Mouse (Mus musculus): ENCODE data around the gene Map3k1. TPM values are rescaled to one million over a fixed set of nuclear protein-coding genes. Genes with fewer than 3 reads are reported as not detected.

Map3k1 gene
- polyA plus RNA-seq, 1 experiment from 2014 or later: 23.6 TPM

DNA sequence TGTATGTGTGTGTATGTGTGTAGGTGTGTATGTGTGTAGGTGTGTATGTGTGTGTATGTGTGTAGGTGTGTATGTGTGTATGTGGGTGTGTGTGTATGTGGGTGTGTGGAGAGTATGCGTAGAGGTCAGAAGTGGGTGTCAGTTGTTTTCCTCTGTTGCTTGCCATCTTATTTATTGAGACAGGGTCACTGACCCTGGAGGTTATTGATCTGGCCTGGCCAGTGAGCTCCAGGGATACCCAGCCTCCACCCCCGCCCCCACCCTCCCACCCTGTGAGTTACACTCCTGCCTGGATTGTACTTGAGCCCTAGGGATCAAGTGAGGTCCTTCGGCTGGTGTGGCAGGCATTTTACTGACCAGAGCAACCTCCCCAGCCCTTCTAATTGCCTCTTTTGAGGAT, 7.6 kb upstream of the Map3k1 start:
- H3K9ac ChIP-seq (ENCODE audit: low read length): no peak overlapping the region
- no peak overlapping the region for H3K4me2 ChIP-seq (ENCODE audit: low read depth, low read length)
- H3K27ac ChIP-seq (ENCODE audit: low read length): no peak overlapping the region
- H3K27me3 ChIP-seq (ENCODE audit: control insufficient read depth, insufficient read depth, low read length): no peaks in the 10 kb centered on the region
- WGBS: 72% methylated on average over 3 of the region's 3 CpGs
- no peaks in the 10 kb centered on the region; the same call in 1 of the 2 replicates for H3K4me1 ChIP-seq (ENCODE audit: control insufficient read depth, insufficient read depth, low read length)
- H3K36me3 ChIP-seq (ENCODE audit: control insufficient read depth, insufficient read depth, low read length): no peaks in the 10 kb centered on the region
- H3K9me3 ChIP-seq (replicated peaks; ENCODE audit: control insufficient read depth, low read length): no peaks in the 10 kb centered on the region
- no peak for ATAC-seq (ENCODE audit: insufficient read depth, low FRiP score)
- H3K4me3 ChIP-seq (replicated peaks; ENCODE audit: low read length): no peak overlapping the region

DNA sequence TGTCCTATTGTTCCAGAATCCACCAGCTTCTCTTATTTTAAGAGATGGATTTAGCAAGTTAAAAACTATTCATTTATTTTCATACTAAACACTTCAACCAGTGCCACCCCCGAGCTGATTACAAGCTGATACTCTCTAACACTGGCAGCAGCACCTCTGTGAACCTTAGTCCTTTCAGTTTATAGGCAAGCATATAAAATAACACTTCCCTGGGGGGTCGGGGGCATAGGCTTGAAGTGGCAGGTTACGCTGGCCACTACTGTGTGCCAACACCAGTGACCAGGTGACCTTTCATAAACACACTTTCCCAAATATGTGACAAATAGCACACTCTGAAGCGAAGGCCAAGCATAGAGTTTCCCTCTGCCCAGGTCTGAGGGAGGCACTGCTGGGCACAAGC, 6.7 kb upstream of the Map3k1 start:
- Histone ChIP-seq H3K27me3 (ENCODE audit: control insufficient read depth, insufficient read depth, low read length) (no peaks in the 10 kb centered on the region), H3K4me3 (replicated peaks; ENCODE audit: low read length) (no peak overlapping the region), H3K9ac (ENCODE audit: low read length) (no peak overlapping the region), H3K27ac (ENCODE audit: low read length) (no peak overlapping the region), H3K4me1 (ENCODE audit: control insufficient read depth, insufficient read depth, low read length) (no peaks in the 10 kb centered on the region; the same call in 1 of the 2 replicates), H3K4me2 (ENCODE audit: low read depth, low read length) (no peak overlapping the region), H3K36me3 (ENCODE audit: control insufficient read depth, insufficient read depth, low read length) (no peaks in the 10 kb centered on the region), H3K9me3 (replicated peaks; ENCODE audit: control insufficient read depth, low read length) (no peaks in the 10 kb centered on the region)
- 91% methylated on average over 4 of the region's 4 CpGs for WGBS
- ATAC-seq (ENCODE audit: insufficient read depth, low FRiP score): no peak

- Histone ChIP-seq H3K4me3 (replicated peaks; ENCODE audit: low read length) (no peak overlapping the region), H3K27me3 (ENCODE audit: control insufficient read depth, insufficient read depth, low read length) (no peaks in the 10 kb centered on the region), H3K9ac (ENCODE audit: low read length) (no peak overlapping the region), H3K4me2 (ENCODE audit: low read depth, low read length) (no peak overlapping the region), H3K9me3 (replicated peaks; ENCODE audit: control insufficient read depth, low read length) (no peaks in the 10 kb centered on the region), H3K4me1 (ENCODE audit: control insufficient read depth, insufficient read depth, low read length) (peaks cover 2% of the 10 kb centered on the region; the same call in 1 of the 2 replicates), H3K27ac (ENCODE audit: low read length) (no peak overlapping the region), H3K36me3 (ENCODE audit: control insufficient read depth, insufficient read depth, low read length) (no peaks in the 10 kb centered on the region)
- ATAC-seq (ENCODE audit: insufficient read depth, low FRiP score): no peak
- 97% methylated on average over 7 of the region's 7 CpGs for WGBS
Measured at GRCm38 (mm10) chr13:111815017-111815416, 6.2 kb upstream of the Map3k1 start.

DNA sequence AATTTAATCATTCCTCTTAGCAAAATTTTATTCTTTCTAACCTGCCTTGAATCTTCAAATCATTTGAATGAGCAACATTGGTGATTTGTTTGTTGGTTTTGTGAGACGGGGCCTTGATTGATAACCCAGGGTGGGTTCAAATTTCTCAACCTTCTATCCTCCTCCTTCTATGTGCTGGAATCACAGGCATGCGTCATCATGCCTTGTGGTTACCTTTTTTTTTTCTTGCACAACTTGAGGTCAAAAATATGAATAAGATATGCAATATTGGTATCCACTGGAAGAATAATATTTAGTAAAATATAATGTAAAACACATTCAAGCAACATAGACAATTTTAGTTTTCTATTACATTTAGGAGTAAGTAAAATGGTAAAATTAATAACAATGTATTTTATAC, 3.9 kb upstream of the Map3k1 start:
- Histone ChIP-seq H3K27ac (ENCODE audit: low read length) (no peak overlapping the region), H3K9me3 (replicated peaks; ENCODE audit: control insufficient read depth, low read length) (no peaks in the 10 kb centered on the region), H3K4me3 (replicated peaks; ENCODE audit: low read length) (no peak overlapping the region), H3K4me1 (ENCODE audit: control insufficient read depth, insufficient read depth, low read length) (0 out of 2 replicates have a peak, but pooled peaks cover 4% of the 10 kb centered on the region), H3K4me2 (ENCODE audit: low read depth, low read length) (no peak overlapping the region), H3K36me3 (ENCODE audit: control insufficient read depth, insufficient read depth, low read length) (no peaks in the 10 kb centered on the region), H3K27me3 (ENCODE audit: control insufficient read depth, insufficient read depth, low read length) (no peaks in the 10 kb centered on the region), H3K9ac (ENCODE audit: low read length) (no peak overlapping the region)
- 87% methylated on average over 2 of the region's 2 CpGs for WGBS
- no peak for ATAC-seq (ENCODE audit: insufficient read depth, low FRiP score)

DNA sequence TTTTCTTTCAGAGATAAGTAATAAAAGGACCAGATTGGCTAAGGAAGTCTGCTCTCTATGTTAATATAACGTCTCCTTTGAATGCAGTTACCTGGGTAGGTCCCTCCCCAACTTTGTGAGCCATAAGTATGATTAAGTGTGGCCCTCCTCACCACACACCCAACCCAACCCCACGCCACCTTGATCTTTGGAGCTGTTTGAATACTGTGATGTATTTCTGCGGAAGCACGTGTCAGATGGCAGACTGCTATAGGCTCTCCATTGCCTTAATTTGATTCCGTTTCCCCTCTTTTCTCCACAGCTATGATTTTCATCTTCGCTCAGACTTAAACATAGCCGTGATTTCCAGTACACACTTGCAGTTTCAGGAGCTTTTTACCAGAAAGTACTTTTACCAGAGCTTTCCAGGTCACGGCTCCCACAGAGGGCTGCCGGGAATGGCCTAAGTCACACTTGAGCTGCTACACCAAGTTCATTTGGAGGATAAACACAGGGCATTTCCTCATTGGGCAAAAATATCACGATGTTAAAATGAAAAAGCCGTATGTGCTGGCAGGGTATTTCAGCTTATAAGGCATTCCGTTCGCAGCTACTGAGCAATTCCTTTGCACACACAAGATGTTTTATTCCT, 2.3 kb upstream of the Map3k1 start:
- Histone ChIP-seq H3K4me2 (ENCODE audit: low read depth, low read length) (no peak overlapping the region), H3K9me3 (replicated peaks; ENCODE audit: control insufficient read depth, low read length) (no peaks in the 10 kb centered on the region), H3K27me3 (ENCODE audit: control insufficient read depth, insufficient read depth, low read length) (no peaks in the 10 kb centered on the region), H3K9ac (ENCODE audit: low read length) (no peak overlapping the region), H3K4me3 (replicated peaks; ENCODE audit: low read length) (no peak overlapping the region), H3K36me3 (ENCODE audit: control insufficient read depth, insufficient read depth, low read length) (no peaks in the 10 kb centered on the region), H3K4me1 (ENCODE audit: control insufficient read depth, insufficient read depth, low read length) (0 out of 2 replicates have a peak, but pooled peaks cover 10% of the 10 kb centered on the region), H3K27ac (ENCODE audit: low read length) (no peak overlapping the region)
- no peak for ATAC-seq (ENCODE audit: insufficient read depth, low FRiP score)
- WGBS: 82% methylated on average over 13 of the region's 13 CpGs

- no peaks in the 10 kb centered on the region for H3K36me3 ChIP-seq (ENCODE audit: control insufficient read depth, insufficient read depth, low read length)
- WGBS: 1% methylated on average over 29 of the region's 29 CpGs
- H3K27ac ChIP-seq (ENCODE audit: low read length): peak overlapping the region; percentile 94
- peak overlapping the region; percentile 91 for H3K4me2 ChIP-seq (ENCODE audit: low read depth, low read length)
- peaks cover 24% of the 10 kb centered on the region for H3K4me1 ChIP-seq (ENCODE audit: control insufficient read depth, insufficient read depth, low read length)
- peak overlapping the region; percentile 92 for H3K4me3 ChIP-seq (replicated peaks; ENCODE audit: low read length)
- no peaks in the 10 kb centered on the region for H3K9me3 ChIP-seq (replicated peaks; ENCODE audit: control insufficient read depth, low read length)
- ATAC-seq (ENCODE audit: insufficient read depth, low FRiP score): peak; percentile 67
- no peaks in the 10 kb centered on the region for H3K27me3 ChIP-seq (ENCODE audit: control insufficient read depth, insufficient read depth, low read length)
- peak overlapping the region; percentile 99 for H3K9ac ChIP-seq (ENCODE audit: low read length)
Measured at GRCm38 (mm10) chr13:111809466-111810228, 854 bp upstream of the Map3k1 start.

- H3K36me3 ChIP-seq (ENCODE audit: control insufficient read depth, insufficient read depth, low read length): no peaks in the 10 kb centered on the region
- H3K27me3 ChIP-seq (ENCODE audit: control insufficient read depth, insufficient read depth, low read length): no peaks in the 10 kb centered on the region
- H3K9ac ChIP-seq (ENCODE audit: low read length): peak overlapping the region; percentile 99
- peak overlapping the region; percentile 54; the same call in 1 of the 2 replicates for H3K4me2 ChIP-seq (ENCODE audit: low read depth, low read length)
- peaks cover 37% of the 10 kb centered on the region for H3K4me1 ChIP-seq (ENCODE audit: control insufficient read depth, insufficient read depth, low read length)
- H3K4me3 ChIP-seq (replicated peaks; ENCODE audit: low read length): peak overlapping the region; percentile 92
- H3K9me3 ChIP-seq (replicated peaks; ENCODE audit: control insufficient read depth, low read length): no peaks in the 10 kb centered on the region
- WGBS: 0% methylated on average over 22 of the region's 38 CpGs
- ATAC-seq (ENCODE audit: insufficient read depth, low FRiP score): peak; percentile 42
- peak overlapping the region; percentile 98 for H3K27ac ChIP-seq (ENCODE audit: low read length)
Measured at GRCm38 (mm10) chr13:111808387-111808636, 481 bp downstream of the Map3k1 start.

- Histone ChIP-seq H3K27me3 (ENCODE audit: control insufficient read depth, insufficient read depth, low read length) (no peaks in the 10 kb centered on the region), H3K27ac (ENCODE audit: low read length) (peak overlapping the region; percentile 98), H3K9me3 (replicated peaks; ENCODE audit: control insufficient read depth, low read length) (no peaks in the 10 kb centered on the region), H3K4me3 (replicated peaks; ENCODE audit: low read length) (peak overlapping the region; percentile 92), H3K9ac (ENCODE audit: low read length) (peak overlapping the region; percentile 99), H3K4me2 (ENCODE audit: low read depth, low read length) (peak overlapping the region; percentile 54), H3K36me3 (ENCODE audit: control insufficient read depth, insufficient read depth, low read length) (no peaks in the 10 kb centered on the region), H3K4me1 (ENCODE audit: control insufficient read depth, insufficient read depth, low read length) (peaks cover 43% of the 10 kb centered on the region)
- ATAC-seq (ENCODE audit: insufficient read depth, low FRiP score): peak; percentile 2; the same call in 1 of the 2 replicates
- WGBS: under 1% methylated on average over 62 of the region's 79 CpGs
Measured at GRCm38 (mm10) chr13:111807596-111808386, 1.0 kb downstream of the Map3k1 start.

DNA sequence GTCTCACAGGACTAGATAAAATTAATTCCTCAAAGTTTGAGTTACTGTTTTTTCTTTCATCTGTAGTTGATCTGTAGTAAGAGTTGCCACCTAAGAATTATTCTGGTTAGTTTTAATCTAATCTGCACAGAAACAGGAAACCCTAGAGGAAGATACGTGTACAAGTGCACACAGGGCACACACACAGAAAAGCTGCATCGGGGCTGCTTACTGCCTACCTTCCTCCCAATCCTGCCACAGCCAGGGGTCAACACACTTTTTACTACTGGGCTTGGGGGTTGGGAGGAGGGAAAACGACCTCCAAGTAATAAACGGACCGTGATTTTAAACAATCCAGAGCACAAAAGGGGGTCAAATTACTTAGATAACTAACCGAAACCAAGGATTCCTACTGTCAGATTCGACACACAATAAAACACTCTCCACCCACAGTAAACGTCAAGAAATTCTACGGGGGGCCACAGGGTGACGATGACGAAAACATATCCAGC, 1.6 kb downstream of the Map3k1 start:
- peak overlapping the region; percentile 92 for H3K4me3 ChIP-seq (replicated peaks; ENCODE audit: low read length)
- peak overlapping the region; percentile 99 for H3K9ac ChIP-seq (ENCODE audit: low read length)
- H3K27ac ChIP-seq (ENCODE audit: low read length): peak overlapping the region; percentile 98
- no peak for ATAC-seq (ENCODE audit: insufficient read depth, low FRiP score)
- peaks cover 49% of the 10 kb centered on the region for H3K4me1 ChIP-seq (ENCODE audit: control insufficient read depth, insufficient read depth, low read length)
- WGBS: under 1% methylated on average over 11 of the region's 11 CpGs
- H3K4me2 ChIP-seq (ENCODE audit: low read depth, low read length): peak overlapping the region; percentile 54
- H3K27me3 ChIP-seq (ENCODE audit: control insufficient read depth, insufficient read depth, low read length): no peaks in the 10 kb centered on the region
- H3K36me3 ChIP-seq (ENCODE audit: control insufficient read depth, insufficient read depth, low read length): no peaks in the 10 kb centered on the region
- no peaks in the 10 kb centered on the region for H3K9me3 ChIP-seq (replicated peaks; ENCODE audit: control insufficient read depth, low read length)
